Mouse (Mus musculus) kidney, adult 2 months (tissue): ENCODE results near the gene Cdkn2aipnl. TPM values are rescaled to one million over a fixed set of nuclear protein-coding genes. Genes with fewer than 3 reads are reported as not detected.

Source experiments
- DNase-seq: peaks from one replicate; pipeline ENCODE4 v3.0.0; 2021
- H3K27ac ChIP-seq: fragments of 200-500 bp; 2 replicates; pipeline ENCODE4 v1.5.1; 2012; ENCODE audit warnings: low read depth, low read length, control low read depth, inconsistent platforms; ENCODE audit not compliant: insufficient read depth
- H3K27me3 ChIP-seq: fragments of 200-500 bp; replicated peaks from 2 replicates; pipeline ENCODE4 v1.6.1; 2012; ENCODE audit warnings: mild to moderate bottlenecking, moderate library complexity, low read length, inconsistent platforms; ENCODE audit not compliant: control insufficient read depth, insufficient read depth
- H3K36me3 ChIP-seq: fragments of 200-500 bp; 2 replicates; pipeline ENCODE4 v1.6.1; 2012; ENCODE audit warnings: mild to moderate bottlenecking, moderate library complexity, low read length, inconsistent platforms; ENCODE audit not compliant: control insufficient read depth, insufficient read depth
- H3K4me1 ChIP-seq: fragments of 200-500 bp; 2 replicates; pipeline ENCODE4 v1.6.1; 2011; ENCODE audit warnings: low read length; ENCODE audit not compliant: control insufficient read depth, insufficient read depth
- H3K4me3 ChIP-seq: fragments of 200-500 bp; 2 replicates; pipeline ENCODE4 v1.5.1; 2011; ENCODE audit warnings: mild to moderate bottlenecking, low read depth, low read length, control low read depth; ENCODE audit not compliant: insufficient read depth
- CTCF ChIP-seq: fragments of 200-500 bp; conservative IDR thresholded peaks from 2 replicates; pipeline ENCODE4 v1.5.1; 2011; ENCODE audit warnings: low read depth, mild to moderate bottlenecking, control low read depth, low read length, moderate library complexity, mixed read lengths; ENCODE audit not compliant: insufficient read depth, insufficient read length
- POLR2A ChIP-seq: fragments of 200-500 bp; IDR thresholded peaks from one replicate; pipeline ENCODE4 v1.6.1; 2011; ENCODE audit warnings: low read depth, low read length, control low read depth
- WGBS: fragments of 180-500 bp; shearing (Covaris S2); methylation state at CpG from one replicate; pipeline ENCODE4 v1.1.7; 2018; 5-methylcytosine and 5-hydroxymethylcytosine counted together
- polyA plus RNA-seq: library from polyadenylated mRNA; depleted of rRNA; stranded (reverse); fragments of >200 nt; gene quantifications from 2 replicates; pipeline ENCODE4 v1.2.3, GENCODE M21; 2012

Gene Cdkn2aipnl
- polyA plus RNA-seq, 1 experiment, result 17.2 TPM

DNA sequence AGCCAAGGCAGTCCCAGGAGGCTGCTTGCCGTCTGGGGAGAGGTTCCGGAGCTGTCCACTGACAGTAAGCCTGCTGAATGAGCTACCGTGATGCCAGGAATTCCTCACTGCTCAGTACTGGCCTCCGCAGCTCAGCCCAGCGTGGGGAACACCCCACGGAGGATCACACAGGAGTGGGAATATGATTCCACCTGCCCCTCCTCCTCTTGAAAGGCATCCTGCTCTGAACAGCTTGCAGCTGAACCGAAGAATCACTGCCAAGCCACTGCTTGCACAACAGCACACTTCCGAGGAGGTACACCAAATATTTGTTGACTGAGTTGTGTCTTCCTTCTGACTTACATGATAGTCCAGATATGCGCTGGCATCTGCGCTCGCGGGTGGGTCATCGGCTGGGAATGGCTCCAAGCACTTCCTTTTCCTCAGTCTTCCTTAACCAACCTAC, 26.9 kb upstream of the Cdkn2aipnl start:
- Histone ChIP-seq H3K36me3 (no peaks in the 10 kb centered on the region), H3K4me1 (peaks cover 16% of the 10 kb centered on the region), H3K27me3 (no peaks in the 10 kb centered on the region), H3K27ac (no peak overlapping the region), H3K4me3 (no peak overlapping the region)
- TF ChIP-seq CTCF, result no peak
- DNase-seq, result peak; percentile 59
- 48% methylated on average over 13 of the region's 13 CpGs for WGBS

- Histone ChIP-seq H3K4me3 (no peak overlapping the region), H3K36me3 (no peaks in the 10 kb centered on the region), H3K4me1 (peaks cover 12% of the 10 kb centered on the region), H3K27ac (no peak overlapping the region), H3K27me3 (no peaks in the 10 kb centered on the region)
- TF ChIP-seq POLR2A, result no peak
- no peak for DNase-seq
- WGBS, result 72% methylated on average over 15 of the region's 15 CpGs
These were observed 24.6 kb upstream of the Cdkn2aipnl start for GRCm38 (mm10) chr11:51942602-51943499.

DNA sequence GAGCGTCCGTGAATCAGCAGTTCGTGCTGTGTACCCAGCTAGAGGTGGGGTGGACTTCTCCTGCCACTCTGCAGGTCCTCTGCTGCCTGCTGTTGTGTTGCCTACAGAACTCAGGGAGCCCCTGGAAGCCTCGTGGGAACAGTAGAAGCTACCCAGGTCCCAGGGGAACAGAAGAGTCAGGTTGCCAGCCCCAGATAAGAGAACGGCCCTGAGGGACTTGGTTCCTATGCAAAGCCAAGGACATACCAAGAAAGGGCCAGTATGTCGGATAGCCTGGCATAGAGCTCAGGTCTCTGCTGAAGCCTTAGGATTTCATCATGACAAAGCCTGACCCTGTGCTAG, 24.0 kb upstream of the Cdkn2aipnl start:
- H3K4me3 ChIP-seq, result no peak overlapping the region
- H3K36me3 ChIP-seq, result no peaks in the 10 kb centered on the region
- DNase-seq, result no peak
- H3K4me1 ChIP-seq, result peaks cover 12% of the 10 kb centered on the region
- TF ChIP-seq POLR2A, result no peak
- TF ChIP-seq CTCF, result no peak
- H3K27ac ChIP-seq, result no peak overlapping the region
- WGBS, result 65% methylated on average over 6 of the region's 6 CpGs
- H3K27me3 ChIP-seq, result no peaks in the 10 kb centered on the region

DNA sequence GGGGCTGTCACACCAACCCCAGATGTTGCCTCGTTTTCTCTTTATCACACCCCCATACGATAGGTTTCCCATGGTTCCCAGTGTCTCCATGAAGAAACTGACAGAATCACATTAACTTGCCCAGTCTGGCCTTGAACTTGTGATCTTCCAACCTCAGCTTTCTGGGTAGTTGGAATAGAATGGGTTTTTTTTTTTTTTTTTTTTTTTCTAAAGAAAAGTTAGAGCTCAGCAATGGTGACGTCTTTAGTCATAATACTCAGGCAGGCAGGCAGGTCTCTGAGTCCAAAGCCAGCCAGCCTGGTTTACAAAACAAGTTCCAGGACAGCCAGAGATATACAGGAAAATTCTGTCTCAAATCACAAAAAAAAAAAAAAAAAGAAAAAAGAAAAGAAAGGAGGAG, 23.2 kb upstream of the Cdkn2aipnl start:
- H3K4me3 ChIP-seq, result no peak overlapping the region
- WGBS, result 89% methylated on average over 3 of the region's 3 CpGs
- no peak overlapping the region for H3K27ac ChIP-seq
- TF ChIP-seq CTCF, result no peak
- peaks cover 4% of the 10 kb centered on the region; the same call in 1 of the 2 replicates for H3K4me1 ChIP-seq
- no peaks in the 10 kb centered on the region for H3K27me3 ChIP-seq
- DNase-seq, result no peak
- H3K36me3 ChIP-seq, result no peaks in the 10 kb centered on the region

GRCm38 (mm10) chr11:51945548-51945947, 21.9 kb upstream of the Cdkn2aipnl start:
- TF ChIP-seq CTCF (no peak), POLR2A (no peak)
- H3K27ac ChIP-seq, result no peak overlapping the region
- H3K36me3 ChIP-seq, result no peaks in the 10 kb centered on the region
- H3K4me1 ChIP-seq, result no peaks in the 10 kb centered on the region
- WGBS, result 15% methylated on average over 8 of the region's 8 CpGs
- DNase-seq, result no peak
- H3K4me3 ChIP-seq, result no peak overlapping the region
- no peaks in the 10 kb centered on the region for H3K27me3 ChIP-seq

GRCm38 (mm10) chr11:51946144-51946543, 21.3 kb upstream of the Cdkn2aipnl start:
- no peaks in the 10 kb centered on the region for H3K4me1 ChIP-seq
- no peaks in the 10 kb centered on the region for H3K36me3 ChIP-seq

DNA sequence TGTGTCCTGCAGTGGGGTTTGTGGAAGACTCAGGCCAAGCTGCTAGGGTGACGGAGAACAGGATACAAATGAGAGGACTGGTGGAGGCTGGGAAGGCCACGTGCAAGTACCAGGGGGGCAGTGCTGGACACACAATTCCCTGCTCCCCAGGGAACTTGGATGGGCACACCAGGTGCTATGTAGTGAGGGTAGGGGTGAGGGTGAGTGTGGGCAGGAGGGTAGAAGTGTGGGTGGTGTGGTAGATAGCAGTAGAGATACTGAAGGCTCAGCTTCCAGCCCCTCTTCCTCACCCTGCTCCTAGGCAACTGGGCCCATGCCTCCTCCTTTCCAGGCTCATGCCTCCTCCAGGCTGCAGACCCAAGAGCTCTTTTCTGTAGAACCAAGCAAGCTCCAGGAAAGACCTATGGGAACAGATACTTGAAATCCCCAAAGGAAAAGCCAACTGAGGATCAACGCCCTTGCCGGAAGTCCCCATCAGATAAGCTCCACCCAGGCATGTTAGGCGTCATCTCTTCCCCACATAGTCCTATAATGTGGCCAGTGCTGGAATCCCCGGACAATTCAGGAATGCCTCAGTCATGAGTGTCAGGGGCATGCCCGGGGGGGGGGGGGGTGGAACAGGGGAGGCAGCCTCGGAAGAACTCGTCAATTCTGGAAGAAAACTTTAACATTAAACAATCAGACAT, 18.2 kb upstream of the Cdkn2aipnl start:
- Histone ChIP-seq H3K27me3 (no peaks in the 10 kb centered on the region), H3K27ac (no peak overlapping the region), H3K36me3 (no peaks in the 10 kb centered on the region), H3K4me3 (no peak overlapping the region), H3K4me1 (no peaks in the 10 kb centered on the region)
- no peak for DNase-seq
- no peak for TF ChIP-seq CTCF
- WGBS, result 77% methylated on average over 9 of the region's 9 CpGs

More at GRCm38 (mm10) chr11:51946144-51946543, 21.3 kb upstream of the Cdkn2aipnl start:
- Histone ChIP-seq H3K4me3 (no peak overlapping the region), H3K27ac (no peak overlapping the region), H3K27me3 (no peaks in the 10 kb centered on the region)
- TF ChIP-seq POLR2A (no peak), CTCF (no peak)
- DNase-seq, result no peak
- WGBS, result 80% methylated on average over 6 of the region's 6 CpGs
